Comparison of ENCODE assay signal across 7 mouse cellular contexts in genomic region chr7:44818751-44819235, GRCm38 (mm10). TPM values are rescaled to one million over a fixed set of nuclear protein-coding genes. Genes with fewer than 3 reads are reported as not detected.
DNase-seq lines count a peak whose midpoint lies in the region; ATAC-seq and TF ChIP-seq lines count a peak whose summit lies in the region.

No protein-coding gene starts in this region.

- H3K27me3 ChIP-seq in intestine, embryonic 14.5 days (replicated peaks; ENCODE audit: control insufficient read depth, insufficient read depth, low read length), result no peaks in the 10 kb centered on the region
- H3K27me3 ChIP-seq in testis, adult 2 months (ENCODE audit: control insufficient read depth, insufficient read depth, low read length), result no peaks in the 10 kb centered on the region

- no peak for ATAC-seq in intestine, embryonic 14.5 days (replicated peaks; ENCODE audit: low FRiP score, low TSS enrichment, low read depth)

- peaks cover 20% of the 10 kb centered on the region for H3K4me1 ChIP-seq in brown adipose tissue, adult 24 weeks (ENCODE audit: control insufficient read depth, insufficient read depth, insufficient read length, low read length)
- peaks cover 27% of the 10 kb centered on the region for H3K4me1 ChIP-seq in intestine, embryonic 14.5 days (replicated peaks; ENCODE audit: control insufficient read depth, insufficient read depth, low read length)
- peaks cover 15% of the 10 kb centered on the region for H3K4me1 ChIP-seq in testis, adult 2 months (ENCODE audit: control insufficient read depth, insufficient read depth, low read length)

- peak overlapping the region; percentile 59 for H3K27ac ChIP-seq in brown adipose tissue, adult 24 weeks (replicated peaks; ENCODE audit: low read depth, low read length)
- no peak overlapping the region for H3K27ac ChIP-seq in intestine, embryonic 14.5 days (ENCODE audit: low read depth)
- H3K27ac ChIP-seq in testis, adult 2 months (ENCODE audit: control insufficient read depth, insufficient read depth, low read depth, low read length), result peak overlapping the region; percentile 49; the same call in 1 of the 2 replicates

- H3K4me3 ChIP-seq in brown adipose tissue, adult 24 weeks (ENCODE audit: insufficient read depth, low read depth, low read length), result peak overlapping the region; percentile 30
- peak overlapping the region; percentile 83 for H3K4me3 ChIP-seq in intestine, embryonic 14.5 days (ENCODE audit: low read depth, low read length)
- peak overlapping the region; percentile 58 for H3K4me3 ChIP-seq in testis, adult 2 months (ENCODE audit: control insufficient read depth, low read depth, low read length)

- 49% methylated on average over 6 of the region's 6 CpGs for WGBS in intestine, embryonic 14.5 days

- TF ChIP-seq CTCF in testis, adult 2 months (IDR thresholded peaks at IDR 0.05; ENCODE audit: control insufficient read depth, insufficient read depth, insufficient replicate concordance, low read depth, low read length), result no peak

- H3K9me3 ChIP-seq in intestine, embryonic 14.5 days (ENCODE audit: control insufficient read depth, low read length), result no peaks in the 10 kb centered on the region

- peak overlapping the region; percentile 37; the same call in 1 of the 2 replicates for H3K9ac ChIP-seq in intestine, embryonic 14.5 days (ENCODE audit: low read length)

- H3K36me3 ChIP-seq in intestine, embryonic 14.5 days (ENCODE audit: control insufficient read depth, insufficient read depth, low read length), result 0 out of 2 replicates have a peak, but pooled peaks cover 5% of the 10 kb centered on the region
- H3K36me3 ChIP-seq in testis, adult 2 months (ENCODE audit: control insufficient read depth, insufficient read depth, low read length), result peaks cover 3% of the 10 kb centered on the region; the same call in 1 of the 2 replicates

- peak; percentile 4 for DNase-seq in thymus, postnatal 25 days
- DNase-seq in thymus, adult 18-20 months, result no peak
- DNase-seq in gastrocnemius, adult 8-10 months (ENCODE audit: low spot score in 2 of 2), result peak; percentile 65 to 67
- DNase-seq in intestine, embryonic 14.5 days (ENCODE audit: low spot score), result peak; percentile 57
- DNase-seq in lung, postnatal 36 days, result peak; percentile 67

- no peak for TF ChIP-seq POLR2A in testis, adult 2 months (IDR thresholded peaks at IDR 0.05; ENCODE audit: control insufficient read depth, low read depth, low read length)

- H3K4me2 ChIP-seq in intestine, embryonic 14.5 days (ENCODE audit: low read length), result peak overlapping the region; percentile 78

RNA-seq across cellular contexts. Expression of gene Atf5, which starts 2.3 kb away (rescaled TPM):
- 252 and 500 TPM in 2 replicates for polyA plus RNA-seq in brown adipose tissue, adult 24 weeks (2012; ENCODE audit: insufficient read depth, insufficient read length, missing spikeins)
- 10 to 100 TPM; 71.2 to 97.1 (median 77.4) TPM for total RNA-seq in gastrocnemius, adult 8-10 months (2022)
- 2.4 and 3.0 TPM in 2 replicates for polyA plus RNA-seq in intestine, embryonic 14.5 days (2014; fragmentation: Nextera tagmentation; extraction: Ambion mirVana)
- 21.6 TPM in 2 replicates for polyA plus RNA-seq in testis, adult 2 months (2012; rRNA removed)

RNA-seq across cellular contexts. Expression of gene Il4i1, which starts 2.6 kb away (rescaled TPM):
- 0.54 and 1.2 TPM in 2 replicates for polyA plus RNA-seq in brown adipose tissue, adult 24 weeks (2012; ENCODE audit: insufficient read depth, insufficient read length, missing spikeins)
- total RNA-seq in gastrocnemius, adult 8-10 months (2022), result 1 to 10 TPM; 1.8 to 4.4 (median 2.6) TPM
- 2.0 TPM in 2 replicates for polyA plus RNA-seq in intestine, embryonic 14.5 days (2014; fragmentation: Nextera tagmentation; extraction: Ambion mirVana)
- 97.2 and 97.6 TPM in 2 replicates for polyA plus RNA-seq in testis, adult 2 months (2012; rRNA removed)

RNA-seq across cellular contexts. Expression of gene Nup62, which starts 2.9 kb away (rescaled TPM):
- 8.2 and 17.3 TPM in 2 replicates for polyA plus RNA-seq in brown adipose tissue, adult 24 weeks (2012; ENCODE audit: insufficient read depth, insufficient read length, missing spikeins)
- 10 to 100 TPM; 18.8 to 25.8 (median 22.7) TPM for total RNA-seq in gastrocnemius, adult 8-10 months (2022)
- 65.8 and 68.8 TPM in 2 replicates for polyA plus RNA-seq in intestine, embryonic 14.5 days (2014; fragmentation: Nextera tagmentation; extraction: Ambion mirVana)
- 181 and 183 TPM in 2 replicates for polyA plus RNA-seq in testis, adult 2 months (2012; rRNA removed)

RNA-seq across cellular contexts. Expression of gene Akt1s1, which starts 30.0 kb away (rescaled TPM):
- polyA plus RNA-seq in brown adipose tissue, adult 24 weeks (2012; ENCODE audit: insufficient read depth, insufficient read length, missing spikeins), result 42.8 and 49.8 TPM in 2 replicates
- total RNA-seq in gastrocnemius, adult 8-10 months (2022), result 100 to 1,000 TPM; 139 to 158 (median 141) TPM
- polyA plus RNA-seq in intestine, embryonic 14.5 days (2014; fragmentation: Nextera tagmentation; extraction: Ambion mirVana), result 63.7 and 68.0 TPM in 2 replicates
- polyA plus RNA-seq in testis, adult 2 months (2012; rRNA removed), result 31.5 and 35.7 TPM in 2 replicates

RNA-seq across cellular contexts. Expression of gene Tbc1d17, which starts 30.1 kb away (rescaled TPM):
- polyA plus RNA-seq in brown adipose tissue, adult 24 weeks (2012; ENCODE audit: insufficient read depth, insufficient read length, missing spikeins), result 24.5 and 28.2 TPM in 2 replicates
- 10 to 100 TPM; 58.9 to 71.3 (median 63.3) TPM for total RNA-seq in gastrocnemius, adult 8-10 months (2022)
- polyA plus RNA-seq in intestine, embryonic 14.5 days (2014; fragmentation: Nextera tagmentation; extraction: Ambion mirVana), result 72.4 and 74.8 TPM in 2 replicates
- polyA plus RNA-seq in testis, adult 2 months (2012; rRNA removed), result 24.4 and 28.5 TPM in 2 replicates

Comparison
In these comparisons a context has a peak if more than half of its experiments do, and no peak if none do; other contexts are left out.
1. DNase-seq: peak in thymus, postnatal 25 days (single experiment), gastrocnemius, adult 8-10 months (2 of 2), intestine, embryonic 14.5 days (single experiment) and lung, postnatal 36 days (single experiment); none in thymus, adult 18-20 months (0 of 2).
2. H3K4me3 ChIP-seq: peak in every context shown above with its lines; median percentile 83 in intestine, embryonic 14.5 days; 58 in testis, adult 2 months; 30 in brown adipose tissue, adult 24 weeks.
3. RNA of gene Atf5, which starts 2.3 kb away (polyA plus RNA-seq): 252 to 500 TPM in brown adipose tissue, adult 24 weeks; 21.6 TPM in testis, adult 2 months and 2.4 to 3.0 TPM in intestine, embryonic 14.5 days; every median in the first group is over 10 times any median in the second.
4. RNA of gene Il4i1, which starts 2.6 kb away (polyA plus RNA-seq): 97.2 to 97.6 TPM in testis, adult 2 months; 2.0 TPM in intestine, embryonic 14.5 days and 0.54 to 1.2 TPM in brown adipose tissue, adult 24 weeks; every median in the first group is over 10 times any median in the second.